Mouse (Mus musculus) left cerebral cortex, postnatal 10 days (tissue): ENCODE measurements around the gene Mpig6b. TPM values are rescaled to one million over a fixed set of nuclear protein-coding genes. Genes with fewer than 3 reads are reported as not detected.

Experiments
- DNase-seq, 2 experiments: peaks; one replicate each; pipeline ENCODE4 v3.0.0; 2021 to 2022; ENCODE audit warnings: low spot score in 2 of 2, mixed read lengths in 1 of 2; ENCODE audit errors: extremely low spot score in 1 of 2
- intact Hi-C: fragments of 180-260 bp; cut with DNase I; formaldehyde crosslinking; loops from one replicate; pipeline ENCODE4 v1.15.1; 2025
- total RNA-seq, 2 experiments: library from RNA; stranded (reverse); gene quantifications; 2 replicates each; pipeline ENCODE4 v1.2.3; 2021

Gene Mpig6b
- total RNA-seq, 2 experiments from 2014 or later = not detected

DNA sequence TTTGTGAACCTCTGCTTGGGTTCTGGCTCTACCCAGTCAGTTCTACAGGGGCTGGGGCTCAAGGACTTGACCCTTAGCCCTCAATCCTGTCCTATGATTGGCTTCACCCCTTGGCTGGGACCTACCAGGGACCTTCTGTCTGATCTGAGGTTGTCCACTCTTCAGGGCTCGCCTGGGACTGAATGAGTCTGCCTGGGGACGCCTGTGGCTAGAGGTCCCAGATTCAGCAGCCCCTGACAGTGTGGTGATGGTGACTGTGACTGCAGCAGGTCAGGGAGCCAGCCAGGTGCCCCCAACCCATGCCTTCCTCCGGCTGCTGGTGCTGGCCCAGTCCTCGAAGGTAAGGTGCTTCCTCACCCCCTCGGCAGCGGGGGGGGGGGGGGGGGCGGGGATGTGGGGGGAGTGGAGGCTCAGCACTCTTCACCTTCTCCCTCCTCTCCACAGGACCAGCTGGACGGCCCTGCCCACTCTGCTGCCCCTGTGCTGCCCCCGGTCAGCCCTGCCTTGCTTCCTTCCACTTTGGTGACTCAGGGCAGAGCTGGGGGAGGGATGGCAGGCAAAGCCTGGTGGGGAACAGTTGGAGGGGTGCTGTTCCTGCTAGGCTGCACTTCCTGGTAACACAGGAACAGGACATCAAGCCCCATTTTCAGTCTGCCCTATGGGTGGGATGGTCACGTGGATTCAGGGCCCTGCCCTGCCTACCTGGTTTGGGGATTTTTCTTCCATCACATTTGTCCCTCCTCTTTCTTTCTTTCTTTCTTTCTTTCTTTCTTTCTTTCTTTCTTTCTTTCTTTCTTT is 41.1 kb downstream of the Mpig6b start:
- DNase-seq = peak in 1 of 2 experiments; percentile 54
- intact Hi-C loops = loop anchor here (5.0 kb wide), 2 partner anchors 32 to 82 kb away; partner anchors contain the start of genes Ddah2 and Ly6g5c

GRCm38 (mm10) chr17:35024261-35024660 is 41.7 kb downstream of the Mpig6b start:
- intact Hi-C loops = loop anchor here (5.0 kb wide), 2 partner anchors 33 to 83 kb away; partner anchors contain the start of genes Ddah2 and Ly6g5c
- DNase-seq = peak in 1 of 2 experiments; percentile 25

DNA sequence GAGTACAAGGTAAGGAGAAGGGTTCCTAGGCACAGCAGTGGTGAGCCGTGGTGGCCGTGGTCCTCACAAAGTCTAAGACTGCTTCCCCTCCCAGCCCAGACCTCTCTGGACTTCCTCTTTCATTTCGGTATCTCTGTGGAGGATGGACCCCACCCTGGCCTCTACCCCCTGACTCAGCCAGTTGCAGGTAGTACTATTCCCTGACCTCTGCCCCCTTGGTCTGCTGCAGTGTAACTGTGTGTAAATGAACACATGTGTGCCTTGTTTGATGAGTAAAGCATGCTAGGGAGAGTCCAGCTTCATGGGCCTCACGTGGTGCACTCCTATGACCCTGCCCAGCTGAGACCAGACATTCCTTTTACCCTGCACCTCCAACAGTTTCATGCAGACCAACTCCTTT is 42.2 kb downstream of the Mpig6b start:
- intact Hi-C loops = loop anchor here (5.0 kb wide), 2 partner anchors 34 to 84 kb away; partner anchors contain the start of genes Ddah2 and Ly6g5c
- DNase-seq = peak in 1 of 2 experiments; percentile 30

- intact Hi-C loops = loop anchor here (5.0 kb wide), 2 partner anchors 34 to 84 kb away; partner anchors contain the start of genes Ddah2 and Ly6g5c
- no peak for DNase-seq
Measured at GRCm38 (mm10) chr17:35023221-35023620, 42.8 kb downstream of the Mpig6b start.

- intact Hi-C loops = loop anchor here (5.0 kb wide), 2 partner anchors 35 to 85 kb away; partner anchors contain the start of genes Ddah2 and Ly6g5c
- DNase-seq = no peak
Measured at GRCm38 (mm10) chr17:35022541-35023060, 43.4 kb downstream of the Mpig6b start.

- intact Hi-C loops = loop anchor here (5.0 kb wide), 2 partner anchors 35 to 85 kb away; partner anchors contain the start of genes Ddah2 and Ly6g5c
- no peak for DNase-seq
Measured at GRCm38 (mm10) chr17:35021842-35022477, 44.0 kb downstream of the Mpig6b start.

DNA sequence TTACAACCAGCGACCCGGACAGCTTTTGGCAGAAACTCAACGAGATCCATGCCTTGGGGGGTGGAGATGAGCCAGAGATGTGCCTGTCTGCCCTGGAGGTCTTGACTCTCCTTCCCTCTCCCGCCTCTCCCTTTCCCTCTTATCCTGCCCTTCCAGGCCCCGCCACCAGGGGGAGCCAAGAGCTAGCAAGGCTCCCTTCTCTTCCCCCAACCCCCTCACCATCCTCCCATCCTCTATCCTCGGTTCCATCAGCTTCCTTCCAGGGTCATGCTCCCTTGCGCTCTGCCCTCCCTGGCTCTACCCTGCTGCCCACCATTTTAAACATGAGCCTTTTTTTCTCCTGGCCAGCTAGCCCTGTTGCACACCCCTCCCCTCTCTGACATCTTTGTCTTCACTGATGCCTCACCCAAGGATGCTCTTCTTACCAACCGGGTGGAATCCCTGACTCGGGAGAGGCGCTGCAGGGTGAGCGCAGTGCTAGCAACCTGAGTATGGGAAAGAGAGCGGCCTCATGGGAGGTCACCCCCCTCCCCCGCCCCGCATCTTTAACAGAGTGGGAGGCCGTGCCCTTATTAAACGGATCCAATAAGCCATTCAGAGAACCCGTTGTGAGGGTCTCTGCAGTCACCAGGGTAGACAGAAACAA is 44.7 kb downstream of the Mpig6b start:
- intact Hi-C loops = loop anchor here (5.0 kb wide), 2 partner anchors 36 to 86 kb away; partner anchors contain the start of genes Ddah2 and Ly6g5c
- peak; percentile 65 to 86 for DNase-seq

DNA sequence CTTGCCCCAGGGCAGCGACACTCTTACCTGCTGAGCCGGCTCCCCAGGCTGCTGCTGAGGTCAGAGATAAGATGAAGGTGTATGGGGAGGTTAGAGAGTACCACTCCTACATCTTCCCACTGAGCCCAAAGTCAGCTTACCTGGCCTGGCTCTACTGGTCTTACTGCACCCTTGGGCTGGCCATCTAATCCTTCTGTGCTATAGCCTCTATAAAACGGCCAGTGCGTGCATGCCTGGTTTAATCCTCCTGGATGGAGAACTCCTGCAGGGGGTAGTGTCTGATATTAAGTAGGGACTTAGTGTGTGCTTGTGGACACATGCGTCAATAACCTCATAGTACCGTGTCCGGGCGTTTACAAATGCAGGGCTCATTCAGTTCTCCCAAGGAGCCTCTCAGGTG is 45.4 kb downstream of the Mpig6b start:
- no peak for DNase-seq
- intact Hi-C loops = loop anchor here (5.0 kb wide), 2 partner anchors 37 to 87 kb away; partner anchors contain the start of genes Ddah2 and Ly6g5c

- intact Hi-C loops = loop anchor here (5.0 kb wide), 4 partner anchors 37 to 97 kb away; partner anchors contain the start of genes Ddah2, Ly6g5b and Ly6g5c
Measured at GRCm38 (mm10) chr17:35019894-35020293, 46.1 kb downstream of the Mpig6b start.

DNA sequence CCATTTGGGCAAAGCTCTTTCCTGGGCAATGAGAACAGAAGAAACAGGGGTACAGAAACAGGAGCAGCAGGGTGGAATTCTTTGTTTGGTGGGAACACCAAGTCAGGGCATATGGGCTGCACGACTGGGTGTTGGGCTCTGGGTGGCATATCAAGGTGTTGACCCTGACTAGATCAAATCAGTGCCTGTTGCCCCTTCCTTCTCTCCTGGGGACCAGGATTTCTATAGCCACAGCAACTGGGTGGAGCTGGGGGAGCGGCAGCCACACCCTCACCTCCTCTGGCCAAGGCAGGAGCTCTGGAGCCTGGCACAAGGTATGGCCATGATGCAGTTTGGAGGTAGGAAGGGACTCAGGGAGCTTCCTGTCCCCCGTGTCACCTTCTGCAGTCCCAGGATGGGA is 47.8 kb downstream of the Mpig6b start:
- DNase-seq = no peak
- intact Hi-C loops = loop anchor here (5.0 kb wide), 2 partner anchors 79 to 99 kb away; partner anchors contain the start of gene Ly6g5b

More at GRCm38 (mm10) chr17:35019894-35020293, 46.1 kb downstream of the Mpig6b start:
- DNase-seq = no peak

DNA sequence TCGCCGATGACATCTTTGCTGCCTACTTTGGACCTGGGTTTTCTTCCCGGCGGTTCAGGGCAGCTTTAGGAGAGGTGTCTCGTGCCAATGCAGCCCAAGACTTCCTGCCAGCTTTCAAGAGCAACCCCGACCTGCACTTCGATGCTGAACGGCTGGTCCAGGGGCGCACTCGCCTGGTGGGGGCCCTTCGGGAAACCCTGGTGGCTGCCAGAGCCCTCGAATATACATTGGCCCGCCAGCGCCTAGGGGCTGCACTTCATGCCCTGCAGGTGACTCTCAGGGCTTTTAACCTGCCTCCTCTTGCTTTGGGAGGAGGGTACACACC is 48.3 kb downstream of the Mpig6b start:
- intact Hi-C loops = loop anchor here (5.0 kb wide), 2 partner anchors 80 to 100 kb away; partner anchors contain the start of gene Ly6g5b
- no peak for DNase-seq

GRCm38 (mm10) chr17:35016791-35017705 is 48.9 kb downstream of the Mpig6b start:
- no peak for DNase-seq
- intact Hi-C loops = loop anchor here (5.0 kb wide), 2 partner anchors 80 to 100 kb away; partner anchors contain the start of gene Ly6g5b

- intact Hi-C loops = loop anchor here (5.0 kb wide), 2 partner anchors 81 to 101 kb away; partner anchors contain the start of gene Ly6g5b
- DNase-seq = peak in 1 of 2 experiments; percentile 62
Measured at GRCm38 (mm10) chr17:35016376-35016775, 49.6 kb downstream of the Mpig6b start, which contains the start of gene Vwa7. Vwa7 (plus strand) TSS chr17:35016579.

- intact Hi-C loops = loop anchor here (5.0 kb wide), 2 partner anchors 82 to 102 kb away; partner anchors contain the start of gene Ly6g5b
- DNase-seq = no peak
Measured at GRCm38 (mm10) chr17:35015296-35015695, 50.7 kb downstream of the Mpig6b start.

DNA sequence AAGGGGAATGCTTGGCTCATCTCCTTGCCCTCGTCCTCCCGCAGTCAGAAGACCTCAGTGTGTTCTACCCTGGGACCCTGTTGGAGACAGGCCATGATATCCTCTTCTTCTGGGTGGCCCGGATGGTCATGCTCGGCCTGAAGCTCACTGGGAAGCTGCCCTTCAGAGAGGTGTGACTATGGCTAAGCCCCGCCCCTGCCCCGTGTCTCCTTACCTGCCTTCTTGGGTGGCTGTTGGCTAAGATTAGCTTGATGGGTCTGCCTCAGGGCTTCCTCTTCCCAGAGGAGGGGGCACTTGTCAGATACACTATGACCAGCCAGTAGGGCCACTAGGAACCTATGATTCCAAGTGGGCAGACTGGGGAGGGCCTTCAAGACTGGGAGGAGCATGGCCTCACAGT is 52.8 kb downstream of the Mpig6b start:
- DNase-seq = no peak
- intact Hi-C loops = no loop called here
